Comparison of ENCODE assay signal across 11 mouse cellular contexts in genomic region chr5:116018784-116019183, GRCm38 (mm10). TPM values are rescaled to one million over a fixed set of nuclear protein-coding genes. Genes with fewer than 3 reads are reported as not detected.
A peak's percentile ranks its signal among the peaks of the same experiment; 100 is the strongest.
DNase-seq lines count a peak whose midpoint lies in the region; ATAC-seq and TF ChIP-seq lines count a peak whose summit lies in the region.
"Had no signal": no experiment of that assay in that cellular context is flagged by ENCODE, and none has a peak within 500 bp of the region (broad histone marks: within the 10 kb centered on the region; RNA-seq: fewer than 3 reads in every experiment).

No protein-coding gene starts in this region.

- no peak overlapping the region for H3K4me2 ChIP-seq in midbrain, postnatal 0 days (ENCODE audit: low read depth, low read length, poor library complexity, severe bottlenecking)
- no peak overlapping the region for H3K4me2 ChIP-seq in midbrain, embryonic 16.5 days (ENCODE audit: low read length)
- no peak overlapping the region for H3K4me2 ChIP-seq in intestine, postnatal 0 days (replicated peaks; ENCODE audit: low read depth)
- H3K4me2 ChIP-seq in stomach, embryonic 16.5 days (ENCODE audit: low read depth, low read length), result no peak overlapping the region

- H3K4me3 ChIP-seq in midbrain, postnatal 0 days (ENCODE audit: low read depth, low read length), result no peak overlapping the region
- no peak overlapping the region for H3K4me3 ChIP-seq in midbrain, embryonic 16.5 days (ENCODE audit: low read depth, low read length)
- H3K4me3 ChIP-seq in intestine, postnatal 0 days (ENCODE audit: low read depth, low read length), result no peak overlapping the region
- H3K4me3 ChIP-seq in stomach, embryonic 16.5 days (replicated peaks; ENCODE audit: low read length), result no peak overlapping the region
- H3K4me3 ChIP-seq: myocyte had no signal

- H3K36me3 ChIP-seq in midbrain, postnatal 0 days (ENCODE audit: insufficient read depth, low read length), result peaks cover 70% of the 10 kb centered on the region
- H3K36me3 ChIP-seq in midbrain, embryonic 16.5 days (ENCODE audit: control insufficient read depth, insufficient read depth, low read length), result peaks cover 64% of the 10 kb centered on the region
- peaks cover 73% of the 10 kb centered on the region for H3K36me3 ChIP-seq in intestine, postnatal 0 days (ENCODE audit: control insufficient read depth, insufficient read depth)
- peaks cover 41% of the 10 kb centered on the region for H3K36me3 ChIP-seq in stomach, embryonic 16.5 days (ENCODE audit: control insufficient read depth, insufficient read depth, low read length)

- no peaks in the 10 kb centered on the region for H3K9me3 ChIP-seq in midbrain, postnatal 0 days (ENCODE audit: low read length)
- no peaks in the 10 kb centered on the region for H3K9me3 ChIP-seq in midbrain, embryonic 16.5 days (replicated peaks; ENCODE audit: control insufficient read depth, low read length, poor library complexity, severe bottlenecking)
- no peaks in the 10 kb centered on the region for H3K9me3 ChIP-seq in intestine, postnatal 0 days (ENCODE audit: control insufficient read depth)
- no peaks in the 10 kb centered on the region for H3K9me3 ChIP-seq in stomach, embryonic 16.5 days (replicated peaks; ENCODE audit: control insufficient read depth, low read length)

- peak; percentile 32 for TF ChIP-seq CTCF in midbrain, postnatal 0 days (IDR thresholded peaks at IDR 0.05)
- TF ChIP-seq CTCF in intestine, postnatal 0 days (IDR thresholded peaks at IDR 0.05; ENCODE audit: low read depth), result peak; percentile 71

- H3K9ac ChIP-seq in midbrain, postnatal 0 days (replicated peaks; ENCODE audit: low read length, poor library complexity, severe bottlenecking), result no peak overlapping the region
- no peak overlapping the region for H3K9ac ChIP-seq in midbrain, embryonic 16.5 days (ENCODE audit: low read depth, low read length)
- H3K9ac ChIP-seq in intestine, postnatal 0 days (ENCODE audit: low read depth, low read length), result no peak overlapping the region
- H3K9ac ChIP-seq in stomach, embryonic 16.5 days (ENCODE audit: low read length), result no peak overlapping the region

- no peak for DNase-seq in midbrain, postnatal 0 days (ENCODE audit: low spot score)
- peak; percentile 86 to 88 for DNase-seq in kidney, postnatal 36 days
- no peak for DNase-seq in gastrocnemius, postnatal 4 days (ENCODE audit: low spot score in 2 of 2)
- DNase-seq in right cerebral cortex, adult 18-20 months, result no peak
- DNase-seq: cerebellum, adult 9-10 months; gastrocnemius, postnatal 36 days; thymus, postnatal 25 days had no signal

- no peak overlapping the region for H3K27ac ChIP-seq in midbrain, postnatal 0 days (ENCODE audit: low read depth, low read length)
- H3K27ac ChIP-seq in midbrain, embryonic 16.5 days (ENCODE audit: low read length), result no peak overlapping the region
- peak overlapping the region; percentile 63 for H3K27ac ChIP-seq in intestine, postnatal 0 days (ENCODE audit: low read depth, low read length)
- H3K27ac ChIP-seq in stomach, embryonic 16.5 days (ENCODE audit: low read length), result peak overlapping the region; percentile 43; the same call in 1 of the 2 replicates

- no peaks in the 10 kb centered on the region for H3K27me3 ChIP-seq in midbrain, postnatal 0 days (ENCODE audit: insufficient read depth, low read length)
- H3K27me3 ChIP-seq in midbrain, embryonic 16.5 days (ENCODE audit: control insufficient read depth, insufficient read depth, low read depth, low read length), result no peaks in the 10 kb centered on the region
- H3K27me3 ChIP-seq in intestine, postnatal 0 days (replicated peaks; ENCODE audit: control insufficient read depth, insufficient read depth, low read length), result no peaks in the 10 kb centered on the region
- no peaks in the 10 kb centered on the region for H3K27me3 ChIP-seq in stomach, embryonic 16.5 days (ENCODE audit: control insufficient read depth, insufficient read depth, low read length)

- WGBS in midbrain, postnatal 0 days, result 86% methylated on average over 6 of the region's 6 CpGs
- WGBS in midbrain, embryonic 16.5 days, result 85% methylated on average over 6 of the region's 6 CpGs
- 45% methylated on average over 6 of the region's 6 CpGs for WGBS in intestine, postnatal 0 days
- 72% methylated on average over 6 of the region's 6 CpGs for WGBS in stomach, embryonic 16.5 days

- peaks cover 9% of the 10 kb centered on the region for H3K4me1 ChIP-seq in midbrain, postnatal 0 days (ENCODE audit: insufficient read depth, low read length)
- peaks cover 11% of the 10 kb centered on the region for H3K4me1 ChIP-seq in midbrain, embryonic 16.5 days (ENCODE audit: control insufficient read depth, insufficient read depth, low read length)
- peaks cover 7% of the 10 kb centered on the region for H3K4me1 ChIP-seq in intestine, postnatal 0 days (replicated peaks; ENCODE audit: control insufficient read depth, insufficient read depth, low read length)
- H3K4me1 ChIP-seq in stomach, embryonic 16.5 days (ENCODE audit: control insufficient read depth, insufficient read depth, low read length), result peaks cover 10% of the 10 kb centered on the region; the same call in 1 of the 2 replicates

- ATAC-seq in midbrain, postnatal 0 days (ENCODE audit: low FRiP score), result no peak
- ATAC-seq in midbrain, embryonic 16.5 days, result no peak
- peak; percentile 37; the same call in 1 of the 2 replicates for ATAC-seq in intestine, postnatal 0 days
- ATAC-seq in stomach, embryonic 16.5 days (ENCODE audit: insufficient read depth, low FRiP score), result no peak

RNA-seq across cellular contexts. Expression of gene Prkab1, which starts 5.5 kb away (rescaled TPM):
- total RNA-seq in midbrain, postnatal 0 days (2014; rRNA removed), result 43.8 and 47.0 TPM in 2 replicates
- polyA plus RNA-seq in midbrain, postnatal 0 days (2015; fragmentation: Nextera tagmentation; extraction: Ambion mirVana), result 47.0 and 53.3 TPM in 2 replicates
- polyA plus RNA-seq in midbrain, embryonic 16.5 days (2015; fragmentation: Nextera tagmentation; extraction: Ambion mirVana), result 48.4 and 50.0 TPM in 2 replicates
- 77.8 and 80.6 TPM in 2 replicates for polyA plus RNA-seq in intestine, postnatal 0 days (2015; fragmentation: Nextera tagmentation; extraction: Ambion mirVana)
- polyA plus RNA-seq in stomach, embryonic 16.5 days (2015; fragmentation: Nextera tagmentation; extraction: Ambion mirVana), result 71.1 and 75.5 TPM in 2 replicates
- 10 to 100 TPM; 29.8 to 31.1 TPM for total RNA-seq in gastrocnemius, postnatal 4 days (2021)

Comparison
In these comparisons a context has a peak if more than half of its experiments do, and no peak if none do; other contexts are left out.
1. DNase-seq: peak in kidney, postnatal 36 days (2 of 2); none in midbrain, postnatal 0 days (single experiment), gastrocnemius, postnatal 4 days (0 of 2) and right cerebral cortex, adult 18-20 months (single experiment).
2. H3K27ac ChIP-seq: peak in intestine, postnatal 0 days (single experiment) and stomach, embryonic 16.5 days (single experiment); none in midbrain, postnatal 0 days (single experiment) and midbrain, embryonic 16.5 days (single experiment).